ENCODE assay signal across 8 mouse cellular contexts in the genomic region with DNA sequence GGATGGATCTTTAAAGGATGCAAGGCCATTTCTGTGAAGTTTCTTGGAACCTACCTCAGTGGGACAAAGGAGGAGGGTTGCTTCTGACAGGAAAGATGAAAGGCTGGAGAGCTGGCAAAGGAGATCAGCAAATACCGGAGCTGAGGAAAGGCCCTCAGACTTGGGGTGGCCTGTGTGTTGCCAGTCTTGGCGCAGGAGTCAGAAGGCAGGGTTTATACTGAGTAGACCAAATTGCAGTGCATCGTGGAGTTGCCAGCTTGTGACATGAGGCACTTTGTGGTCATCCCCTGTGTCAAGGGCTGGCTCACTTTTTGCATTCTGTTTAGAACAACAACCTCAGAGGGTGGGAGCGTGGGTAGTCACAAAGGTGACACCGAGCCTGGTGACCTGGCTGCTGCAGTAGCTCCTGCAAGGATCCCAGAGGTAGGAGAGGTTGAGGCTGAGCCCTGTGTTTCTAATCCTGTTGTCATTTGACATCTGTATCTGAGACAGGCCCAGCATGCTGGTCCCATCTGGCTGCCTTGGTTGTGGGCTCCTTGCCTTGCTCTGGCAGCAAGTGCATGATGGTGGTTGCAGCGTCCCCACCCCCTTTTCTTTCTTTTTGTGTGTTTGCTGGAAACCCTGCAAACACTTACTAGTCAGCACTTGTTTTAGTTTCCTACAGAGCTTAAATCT. TPM values are rescaled to one million over a fixed set of nuclear protein-coding genes. Genes with fewer than 3 reads are reported as not detected.
DNase-seq lines count a peak whose midpoint lies in the region; ATAC-seq and TF ChIP-seq lines count a peak whose summit lies in the region.

No protein-coding gene starts in this region.

- no peak overlapping the region for H3K27ac ChIP-seq in kidney, postnatal 0 days
- peak overlapping the region; percentile 97 for H3K27ac ChIP-seq in embryonic facial prominence, embryonic 10.5 days (replicated peaks)
- peak overlapping the region; percentile 94 for H3K27ac ChIP-seq in midbrain, embryonic 11.5 days (ENCODE audit: low read depth, low read length)

- H3K4me3 ChIP-seq in kidney, postnatal 0 days (replicated peaks; ENCODE audit: low read depth, low read length): peak overlapping the region; percentile 89
- peak overlapping the region; percentile 81 for H3K4me3 ChIP-seq in embryonic facial prominence, embryonic 10.5 days
- H3K4me3 ChIP-seq in midbrain, embryonic 11.5 days (ENCODE audit: low read depth, low read length): peak overlapping the region; percentile 76

- no peaks in the 10 kb centered on the region for H3K27me3 ChIP-seq in kidney, postnatal 0 days (ENCODE audit: insufficient read depth, low read length)
- H3K27me3 ChIP-seq in embryonic facial prominence, embryonic 10.5 days (replicated peaks; ENCODE audit: low read depth, poor library complexity, severe bottlenecking): peaks cover 9% of the 10 kb centered on the region; the same call in 1 of the 2 replicates
- no peaks in the 10 kb centered on the region for H3K27me3 ChIP-seq in midbrain, embryonic 11.5 days (ENCODE audit: control insufficient read depth, insufficient read depth, low read length)

- H3K36me3 ChIP-seq in kidney, postnatal 0 days (ENCODE audit: insufficient read depth, low read length): no peaks in the 10 kb centered on the region
- peaks cover 43% of the 10 kb centered on the region for H3K36me3 ChIP-seq in embryonic facial prominence, embryonic 10.5 days (replicated peaks)
- peaks cover 3% of the 10 kb centered on the region; the same call in 1 of the 2 replicates for H3K36me3 ChIP-seq in midbrain, embryonic 11.5 days (ENCODE audit: control insufficient read depth, insufficient read depth, low read length)

- H3K9me3 ChIP-seq in kidney, postnatal 0 days (replicated peaks; ENCODE audit: low read length): no peaks in the 10 kb centered on the region
- peaks cover 6% of the 10 kb centered on the region; the same call in 1 of the 2 replicates for H3K9me3 ChIP-seq in embryonic facial prominence, embryonic 10.5 days
- peaks cover 3% of the 10 kb centered on the region for H3K9me3 ChIP-seq in midbrain, embryonic 11.5 days (ENCODE audit: control insufficient read depth, low read length)

- peak overlapping the region; percentile 90; the same call in 1 of the 2 replicates for H3K9ac ChIP-seq in kidney, postnatal 0 days (ENCODE audit: low read depth, low read length)
- peak overlapping the region; percentile 95 for H3K9ac ChIP-seq in midbrain, embryonic 11.5 days (ENCODE audit: low read length)

- WGBS in kidney, postnatal 0 days: 68% methylated on average over 6 of the region's 6 CpGs
- WGBS in embryonic facial prominence, embryonic 10.5 days: 84% methylated on average over 6 of the region's 6 CpGs
- 71% methylated on average over 6 of the region's 6 CpGs for WGBS in midbrain, embryonic 11.5 days

- TF ChIP-seq CTCF in kidney, postnatal 0 days (IDR thresholded peaks at IDR 0.05; ENCODE audit: low read depth): no peak

- no peak for ATAC-seq in kidney, postnatal 0 days (replicated peaks; ENCODE audit: low FRiP score, low read depth)
- no peak for ATAC-seq in midbrain, embryonic 11.5 days (ENCODE audit: low FRiP score)

- no peak for DNase-seq in kidney, postnatal 0 days (ENCODE audit: low spot score)
- DNase-seq in kidney, postnatal 25 days: no peak
- DNase-seq in embryonic facial prominence, embryonic 10.5 days (ENCODE audit: low spot score): no peak
- peak; percentile 29 for DNase-seq in heart, postnatal 4 days
- DNase-seq in midbrain, embryonic 11.5 days (ENCODE audit: low spot score, missing footprints): no peak
- DNase-seq in gastrocnemius, postnatal 4 days (ENCODE audit: low spot score in 2 of 2): no peak
- DNase-seq in frontal cortex, postnatal 25 days (ENCODE audit: low spot score in 2 of 2): no peak
- DNase-seq in cerebellum, postnatal 36 days: no peak

- peaks cover 16% of the 10 kb centered on the region for H3K4me1 ChIP-seq in kidney, postnatal 0 days (replicated peaks; ENCODE audit: insufficient read depth, low read length)
- H3K4me1 ChIP-seq in embryonic facial prominence, embryonic 10.5 days: peaks cover 44% of the 10 kb centered on the region
- H3K4me1 ChIP-seq in midbrain, embryonic 11.5 days (ENCODE audit: control insufficient read depth, insufficient read depth, low read length): peaks cover 33% of the 10 kb centered on the region

- peak overlapping the region; percentile 73 for H3K4me2 ChIP-seq in kidney, postnatal 0 days (ENCODE audit: low read length)
- H3K4me2 ChIP-seq in midbrain, embryonic 11.5 days: peak overlapping the region; percentile 85

RNA-seq across cellular contexts. Expression of a gene that starts 1.4 kb away (rescaled TPM):
- 17.5 and 19.2 TPM in 2 replicates for polyA plus RNA-seq in kidney, postnatal 0 days (2015; fragmentation: Nextera tagmentation; extraction: Ambion mirVana)
- polyA plus RNA-seq in embryonic facial prominence, embryonic 10.5 days (2016; fragmentation: Nextera tagmentation; extraction: Ambion mirVana): 52.7 and 54.5 TPM in 2 replicates
- total RNA-seq in heart, postnatal 4 days (2021): 10 to 100 TPM; 49.8 to 60.4 TPM
- polyA plus RNA-seq in midbrain, embryonic 11.5 days (2014; fragmentation: Nextera tagmentation; extraction: Ambion mirVana): 47.5 and 49.0 TPM in 2 replicates
- total RNA-seq in gastrocnemius, postnatal 4 days (2021): 10 to 100 TPM; 34.7 to 35.2 TPM

RNA-seq across cellular contexts. Expression of a gene that starts 42.8 kb away (rescaled TPM):
- polyA plus RNA-seq in kidney, postnatal 0 days (2015; fragmentation: Nextera tagmentation; extraction: Ambion mirVana): 0.25 and 0.64 TPM in 2 replicates
- polyA plus RNA-seq in embryonic facial prominence, embryonic 10.5 days (2016; fragmentation: Nextera tagmentation; extraction: Ambion mirVana): 0.63 and 1.2 TPM in 2 replicates
- total RNA-seq in heart, postnatal 4 days (2021): under 1 TPM; 0.19 to 0.90 TPM
- polyA plus RNA-seq in midbrain, embryonic 11.5 days (2014; fragmentation: Nextera tagmentation; extraction: Ambion mirVana): 1.3 and 1.6 TPM in 2 replicates
- 1 to 10 TPM in 1 of 2 experiments, under 1 TPM in 1; 0.93 to 1.5 TPM for total RNA-seq in gastrocnemius, postnatal 4 days (2021)
